Mouse (Mus musculus) c-Kit-negative CD71-positive TER-119-positive erythroid progenitor cells, embryonic 14.5 days (primary cell): ENCODE data around the gene D630003M21Rik.

ENCODE experiments used
- DNase-seq: peaks from one replicate; pipeline ENCODE4 v3.0.0-alpha.2; 2013; ENCODE audit warnings: low read depth, low spot score

The D630003M21Rik gene

DNA sequence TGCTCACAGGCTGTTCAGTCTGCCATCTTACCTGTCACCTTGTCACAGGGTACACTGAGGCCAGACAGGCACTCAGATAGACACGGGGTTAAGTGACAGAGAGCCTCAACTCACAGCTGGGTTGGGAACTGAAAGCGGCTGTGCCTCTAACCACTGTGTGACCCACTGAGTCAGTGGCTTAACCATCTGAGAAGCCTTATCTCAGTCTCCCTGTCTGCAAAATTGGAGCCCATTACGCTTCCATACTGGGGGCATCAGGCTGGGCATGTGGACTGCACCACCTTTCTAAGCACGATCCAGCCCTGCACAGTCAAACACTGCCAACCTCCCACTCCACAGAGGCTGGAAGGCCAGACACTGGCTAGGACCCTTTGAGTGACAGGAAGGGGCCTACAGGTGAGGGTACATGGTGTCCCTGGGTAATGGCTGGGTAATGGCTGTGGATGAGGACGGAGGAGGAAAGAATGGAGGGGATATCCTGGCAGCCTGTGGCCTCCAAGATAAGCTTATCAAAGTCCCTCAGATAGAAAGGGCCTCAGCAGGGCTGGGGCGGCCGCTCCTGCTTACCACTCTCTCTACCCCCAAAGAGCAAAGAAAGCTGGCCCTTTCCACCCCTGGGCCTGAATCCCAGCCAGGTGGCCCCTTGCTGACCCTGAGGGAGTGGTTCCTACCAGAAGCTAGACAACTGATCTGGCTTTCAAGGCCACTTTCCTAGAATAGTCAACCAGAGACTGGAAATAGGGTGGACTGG is 87.2 kb downstream of the D630003M21Rik start:
- peak; percentile 87 for DNase-seq

DNA sequence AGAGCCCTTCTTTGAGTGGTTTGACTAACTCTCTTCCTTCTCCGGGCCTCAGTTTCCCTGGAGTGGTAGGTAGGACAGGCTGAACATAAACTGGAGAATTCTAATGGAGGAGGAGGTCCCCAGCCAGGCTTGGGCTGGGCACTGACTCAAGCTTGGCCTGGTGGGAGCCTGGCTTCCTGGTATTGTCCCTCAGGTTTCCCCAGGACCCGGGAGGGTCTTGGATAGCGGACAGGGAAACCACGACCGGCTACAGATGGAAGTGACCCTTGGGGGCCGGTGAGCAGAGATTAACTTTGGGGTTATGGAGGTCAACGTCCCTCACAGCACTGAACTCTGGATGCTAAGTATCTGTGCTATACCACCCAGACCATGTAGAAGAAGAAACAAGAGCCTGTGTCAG is 87.8 kb downstream of the D630003M21Rik start:
- no peak for DNase-seq

GRCm38 (mm10) chr2:158140664-158141063 is 88.4 kb downstream of the D630003M21Rik start:
- no peak for DNase-seq

DNA sequence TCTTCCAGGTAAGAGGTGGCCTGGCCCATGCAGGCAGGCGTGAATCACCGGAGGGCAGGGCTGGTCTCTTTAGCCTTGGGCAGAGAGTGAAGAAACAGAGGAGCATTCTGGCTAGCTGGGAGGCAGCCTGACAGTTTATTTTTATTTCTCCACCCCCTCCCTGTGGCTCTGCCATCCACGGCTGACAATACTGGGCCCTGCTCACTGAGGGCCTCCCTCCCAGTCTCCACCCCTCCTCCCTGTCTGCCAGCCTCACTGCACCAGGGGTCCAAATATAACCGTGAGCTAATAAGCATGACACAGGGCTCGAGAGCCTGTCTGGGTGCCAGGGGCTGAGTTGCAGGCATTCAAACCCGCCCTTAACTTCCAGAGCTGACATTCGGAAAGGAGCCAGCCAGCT is 89.4 kb downstream of the D630003M21Rik start:
- DNase-seq, result no peak

GRCm38 (mm10) chr2:158138778-158139177 is 90.2 kb downstream of the D630003M21Rik start:
- DNase-seq, result no peak

DNA sequence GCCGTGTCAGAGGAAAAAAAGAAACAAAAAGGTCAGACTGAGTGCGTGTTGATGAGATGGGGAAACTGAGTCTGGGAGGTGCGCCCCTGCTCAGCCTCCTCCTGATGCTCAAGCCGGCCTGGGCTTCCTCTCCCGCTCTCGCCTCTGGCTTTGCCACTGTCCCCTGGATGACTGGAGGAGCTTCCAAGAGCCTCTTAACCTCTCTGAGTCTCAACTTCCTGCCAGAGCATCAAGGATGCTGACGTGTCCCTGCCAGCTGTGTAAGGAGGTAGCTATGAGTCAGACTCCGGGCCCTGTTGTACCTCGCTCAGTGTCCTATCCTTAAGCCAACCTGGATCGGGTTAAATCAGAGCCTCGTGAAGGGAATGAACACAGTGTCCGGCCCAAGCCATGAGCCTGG is 91.3 kb downstream of the D630003M21Rik start:
- no peak for DNase-seq

- DNase-seq, result no peak
Observed at GRCm38 (mm10) chr2:158136205-158136604, 92.8 kb downstream of the D630003M21Rik start.

GRCm38 (mm10) chr2:158133050-158133449 is 96.0 kb downstream of the D630003M21Rik start:
- no peak for DNase-seq
